Mouse (Mus musculus): Measurements from ENCODE around the gene Vwa7. TPM values are rescaled to one million over a fixed set of nuclear protein-coding genes. Genes with fewer than 3 reads are reported as not detected.

Gene Vwa7
- total RNA-seq, 1 experiment: 0.31 TPM

DNA sequence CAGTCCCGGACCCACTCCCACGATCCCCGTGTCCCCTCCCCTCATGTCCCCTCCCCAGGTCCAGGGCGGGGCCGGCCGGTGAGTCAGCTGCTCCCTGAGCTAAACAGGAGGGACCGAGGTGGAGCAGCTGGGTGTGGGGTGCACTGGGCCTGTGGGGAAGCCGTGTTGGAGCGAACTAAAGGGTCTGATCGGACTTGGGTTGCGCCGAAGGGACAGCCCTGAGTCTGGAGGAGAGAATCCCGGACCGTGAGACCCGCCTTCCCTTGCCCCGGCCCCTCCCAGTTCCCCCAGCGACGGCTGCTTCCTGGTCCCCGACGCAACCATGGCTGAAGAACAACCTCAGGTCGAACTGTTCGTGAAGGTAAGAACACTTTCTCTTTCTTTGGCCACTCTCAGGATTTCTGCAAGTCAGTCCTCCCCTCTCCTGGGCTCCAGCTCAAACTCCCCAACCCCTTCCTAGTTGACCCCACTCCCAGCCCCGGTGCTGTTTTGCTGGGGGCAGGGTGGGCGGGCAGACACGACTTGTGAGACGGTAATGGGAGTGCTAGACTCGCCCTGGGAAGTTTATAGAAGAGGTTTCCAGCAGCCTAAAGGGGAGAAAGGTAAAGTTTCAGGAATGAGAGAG lies 33.9 kb downstream of the Vwa7 start:
- TF ChIP-seq ZNF384 (IDR thresholded peaks at IDR 0.05; ENCODE audit: low read depth, low read length) (no peak), CHD2 (IDR thresholded peaks at IDR 0.05; ENCODE audit: low read depth, low read length) (no peak), HCFC1 (IDR thresholded peaks at IDR 0.05; ENCODE audit: borderline replicate concordance, insufficient read depth, low read length) (no peak), MAFK (IDR thresholded peaks at IDR 0.05; ENCODE audit: insufficient read depth, low read depth, low read length) (no peak), ZC3H11A (IDR thresholded peaks at IDR 0.05; ENCODE audit: borderline replicate concordance, low read depth, low read length) (no peak)
- in situ Hi-C loops (cut with MboI; ENCODE audit: low sequenced_read_pairs in 2 of 2, unreplicated experiment in 2 of 2): no loop called here
- peak overlapping the region; percentile 78 to 79 for H3K4me3 ChIP-seq (ENCODE audit: insufficient read depth in 1 of 2, low read depth in 1 of 2, low read length in 2 of 2, poor library complexity in 1 of 2, severe bottlenecking in 1 of 2)
- no peak for DNase-seq (ENCODE audit: low read depth, low spot score)
- peak overlapping the region; percentile 45 for H3K27ac ChIP-seq (ENCODE audit: insufficient read depth, low read depth, low read length, poor library complexity, severe bottlenecking)
- H3K9me3 ChIP-seq (ENCODE audit: control insufficient read depth, insufficient read depth, low read depth, low read length): no peaks in the 10 kb centered on the region
- peaks cover 0 to 27% of the 10 kb centered on the region in 2 experiments for H3K4me1 ChIP-seq (ENCODE audit: control insufficient read depth in 2 of 2, insufficient read depth in 2 of 2, low read length in 2 of 2, poor library complexity in 1 of 2)
- peak overlapping the region; percentile 81 for H3K9ac ChIP-seq (ENCODE audit: insufficient read depth, low read depth, low read length, poor library complexity, severe bottlenecking)
- peaks cover 19% of the 10 kb centered on the region for H3K36me3 ChIP-seq (ENCODE audit: control insufficient read depth, insufficient read depth, low read length, poor library complexity, severe bottlenecking)

- Histone ChIP-seq H3K4me1 (ENCODE audit: control insufficient read depth in 2 of 2, insufficient read depth in 2 of 2, low read length in 2 of 2, poor library complexity in 1 of 2) (peaks cover 0 to 26% of the 10 kb centered on the region in 2 experiments; a peak in 3 of 4 replicates), H3K9ac (ENCODE audit: insufficient read depth, low read depth, low read length, poor library complexity, severe bottlenecking) (peak overlapping the region; percentile 89), H3K9me3 (ENCODE audit: control insufficient read depth, insufficient read depth, low read depth, low read length) (no peaks in the 10 kb centered on the region), H3K36me3 (ENCODE audit: control insufficient read depth, insufficient read depth, low read length, poor library complexity, severe bottlenecking) (peaks cover 28% of the 10 kb centered on the region), H3K27ac (ENCODE audit: insufficient read depth, low read depth, low read length, poor library complexity, severe bottlenecking) (peak overlapping the region; percentile 93), H3K4me3 (ENCODE audit: insufficient read depth in 1 of 2, low read depth in 1 of 2, low read length in 2 of 2, poor library complexity in 1 of 2, severe bottlenecking in 1 of 2) (peak overlapping the region; percentile 78 to 79)
- DNase-seq (ENCODE audit: low read depth, low spot score): peak; percentile 69
- TF ChIP-seq ZC3H11A (IDR thresholded peaks at IDR 0.05; ENCODE audit: borderline replicate concordance, low read depth, low read length): no peak
- TF ChIP-seq HCFC1 (IDR thresholded peaks at IDR 0.05; ENCODE audit: borderline replicate concordance, insufficient read depth, low read length): no peak
- TF ChIP-seq ZNF384 (IDR thresholded peaks at IDR 0.05; ENCODE audit: low read depth, low read length): no peak
- peak; percentile 12; the same call in 1 of the 2 replicates for TF ChIP-seq CHD2 (IDR thresholded peaks at IDR 0.05; ENCODE audit: low read depth, low read length)
- in situ Hi-C loops (cut with MboI; ENCODE audit: low sequenced_read_pairs in 2 of 2, unreplicated experiment in 2 of 2): no loop called here
Measured at GRCm38 (mm10) chr17:35051156-35052086, 35.0 kb downstream of the Vwa7 start.

DNA sequence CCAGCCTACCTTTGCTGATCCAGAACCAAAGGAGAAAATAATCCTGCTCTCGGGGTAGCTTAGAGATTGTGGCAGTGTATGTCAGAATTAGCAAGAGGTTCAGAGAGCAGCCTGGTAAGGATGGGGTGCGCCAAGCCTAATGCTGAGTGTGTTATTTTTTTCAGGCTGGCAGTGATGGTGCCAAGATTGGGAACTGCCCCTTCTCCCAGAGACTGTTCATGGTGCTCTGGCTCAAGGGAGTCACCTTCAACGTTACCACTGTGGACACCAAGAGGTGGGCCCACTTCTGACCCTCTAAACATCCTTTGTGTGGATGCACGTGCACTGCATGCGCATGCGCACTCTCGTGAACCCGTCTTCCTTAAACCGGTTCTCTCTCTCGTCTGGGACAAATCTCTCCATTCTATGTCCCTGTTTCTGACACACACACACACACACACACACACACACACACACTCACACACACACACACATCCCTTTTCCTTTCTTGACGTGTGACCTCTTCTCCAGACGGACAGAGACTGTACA lies 36.0 kb downstream of the Vwa7 start:
- Histone ChIP-seq H3K4me1 (ENCODE audit: control insufficient read depth in 2 of 2, insufficient read depth in 2 of 2, low read length in 2 of 2, poor library complexity in 1 of 2) (peaks cover 0 to 26% of the 10 kb centered on the region in 2 experiments; a peak in 3 of 4 replicates), H3K9me3 (ENCODE audit: control insufficient read depth, insufficient read depth, low read depth, low read length) (no peaks in the 10 kb centered on the region), H3K4me3 (ENCODE audit: insufficient read depth in 1 of 2, low read depth in 1 of 2, low read length in 2 of 2, poor library complexity in 1 of 2, severe bottlenecking in 1 of 2) (peak overlapping the region; percentile 78 to 79; a peak in 3 of 4 replicates), H3K36me3 (ENCODE audit: control insufficient read depth, insufficient read depth, low read length, poor library complexity, severe bottlenecking) (peaks cover 28% of the 10 kb centered on the region), H3K27ac (ENCODE audit: insufficient read depth, low read depth, low read length, poor library complexity, severe bottlenecking) (peak overlapping the region; percentile 93; the same call in 1 of the 2 replicates), H3K9ac (ENCODE audit: insufficient read depth, low read depth, low read length, poor library complexity, severe bottlenecking) (peak overlapping the region; percentile 89)
- no peak for DNase-seq (ENCODE audit: low read depth, low spot score)
- in situ Hi-C loops (cut with MboI; ENCODE audit: low sequenced_read_pairs in 2 of 2, unreplicated experiment in 2 of 2): no loop called here
- TF ChIP-seq ZC3H11A (IDR thresholded peaks at IDR 0.05; ENCODE audit: borderline replicate concordance, low read depth, low read length): no peak
- no peak for TF ChIP-seq MAFK (IDR thresholded peaks at IDR 0.05; ENCODE audit: insufficient read depth, low read depth, low read length)
- no peak for TF ChIP-seq CHD2 (IDR thresholded peaks at IDR 0.05; ENCODE audit: low read depth, low read length)
- TF ChIP-seq ZNF384 (IDR thresholded peaks at IDR 0.05; ENCODE audit: low read depth, low read length): no peak
- TF ChIP-seq HCFC1 (IDR thresholded peaks at IDR 0.05; ENCODE audit: borderline replicate concordance, insufficient read depth, low read length): no peak

DNA sequence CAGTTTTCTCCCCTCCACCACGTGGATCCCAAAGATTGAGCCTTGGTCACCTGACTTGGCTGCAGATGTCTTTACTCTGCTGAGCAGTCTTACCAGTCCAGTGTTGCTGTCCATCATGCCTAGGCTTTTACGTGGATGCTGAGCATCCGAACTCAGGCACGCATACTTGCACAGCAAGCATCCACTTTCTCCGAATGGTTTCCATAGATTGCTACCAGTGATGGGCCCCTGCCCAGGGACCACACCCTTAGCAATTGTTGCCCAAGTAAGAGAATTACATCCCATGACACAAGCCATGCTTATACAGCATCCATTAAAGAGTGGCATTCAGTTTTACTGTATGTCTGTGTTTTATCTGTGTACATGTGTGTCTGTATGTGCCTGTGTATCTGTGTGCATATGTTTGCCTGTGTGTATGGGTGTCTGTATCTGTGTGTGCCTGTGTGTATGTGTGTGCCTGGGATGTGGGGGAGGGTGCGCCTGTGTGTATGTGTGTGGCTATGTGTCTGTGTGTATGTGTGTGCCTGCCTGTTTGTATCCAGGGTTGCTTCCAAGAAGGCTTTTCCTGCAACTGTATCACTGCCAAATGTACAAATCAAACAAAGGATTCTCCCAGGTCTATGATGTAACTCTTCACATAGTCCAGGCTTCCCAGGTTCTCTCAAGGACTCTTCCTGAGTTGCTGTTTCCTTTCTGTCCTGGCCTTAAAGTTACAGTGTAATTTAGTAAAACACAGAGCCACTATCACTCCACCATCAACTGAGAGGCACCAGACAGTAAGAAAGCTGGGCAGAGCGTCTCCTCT lies 39.5 kb downstream of the Vwa7 start:
- H3K4me1 ChIP-seq (ENCODE audit: control insufficient read depth in 2 of 2, insufficient read depth in 2 of 2, low read length in 2 of 2, poor library complexity in 1 of 2): peaks cover 0 to 26% of the 10 kb centered on the region in 2 experiments; a peak in 3 of 4 replicates
- H3K4me3 ChIP-seq (ENCODE audit: insufficient read depth in 1 of 2, low read depth in 1 of 2, low read length in 2 of 2, poor library complexity in 1 of 2, severe bottlenecking in 1 of 2): no peak overlapping the region
- H3K9me3 ChIP-seq (ENCODE audit: control insufficient read depth, insufficient read depth, low read depth, low read length): no peaks in the 10 kb centered on the region
- TF ChIP-seq CHD2 (IDR thresholded peaks at IDR 0.05; ENCODE audit: low read depth, low read length) (no peak), HCFC1 (IDR thresholded peaks at IDR 0.05; ENCODE audit: borderline replicate concordance, insufficient read depth, low read length) (no peak), MAFK (IDR thresholded peaks at IDR 0.05; ENCODE audit: insufficient read depth, low read depth, low read length) (no peak), ZNF384 (IDR thresholded peaks at IDR 0.05; ENCODE audit: low read depth, low read length) (no peak), ZC3H11A (IDR thresholded peaks at IDR 0.05; ENCODE audit: borderline replicate concordance, low read depth, low read length) (no peak)
- peaks cover 38% of the 10 kb centered on the region for H3K36me3 ChIP-seq (ENCODE audit: control insufficient read depth, insufficient read depth, low read length, poor library complexity, severe bottlenecking)
- in situ Hi-C loops (cut with MboI; ENCODE audit: low sequenced_read_pairs in 2 of 2, unreplicated experiment in 2 of 2): no loop called here
- no peak overlapping the region for H3K27ac ChIP-seq (ENCODE audit: insufficient read depth, low read depth, low read length, poor library complexity, severe bottlenecking)
- no peak for DNase-seq (ENCODE audit: low read depth, low spot score)
- no peak overlapping the region for H3K9ac ChIP-seq (ENCODE audit: insufficient read depth, low read depth, low read length, poor library complexity, severe bottlenecking)

Measured in ES-E14 (cell line).